9 mouse cellular contexts compared by ENCODE assay signal in genomic region chr17:5893092-5893491, GRCm38 (mm10). TPM values are rescaled to one million over a fixed set of nuclear protein-coding genes. Genes with fewer than 3 reads are reported as not detected.
A peak's percentile ranks its signal among the peaks of the same experiment; 100 is the strongest.
DNase-seq lines count a peak whose midpoint lies in the region; ATAC-seq lines count a peak whose summit lies in the region.
"Had no signal": no experiment of that assay in that cellular context is flagged by ENCODE, and none has a peak within 500 bp of the region (broad histone marks: within the 10 kb centered on the region; RNA-seq: fewer than 3 reads in every experiment).

No protein-coding gene starts in this region.

- no peak overlapping the region for H3K4me2 ChIP-seq in neural tube, embryonic 11.5 days (ENCODE audit: low read depth)
- H3K4me2 ChIP-seq: midbrain, embryonic 12.5 days had no signal

- H3K36me3 ChIP-seq in neural tube, embryonic 11.5 days (ENCODE audit: control insufficient read depth, insufficient read depth, low read length), result 0 out of 2 replicates have a peak, but pooled peaks cover 2% of the 10 kb centered on the region
- H3K36me3 ChIP-seq: midbrain, embryonic 12.5 days had no signal

- H3K27ac ChIP-seq in neural tube, embryonic 11.5 days (ENCODE audit: low read depth, low read length), result no peak overlapping the region
- H3K27ac ChIP-seq: midbrain, embryonic 12.5 days had no signal

- ATAC-seq in neural tube, embryonic 11.5 days (ENCODE audit: insufficient read depth, low FRiP score, low TSS enrichment), result no peak
- no peak for ATAC-seq in cerebellum, adult (ENCODE audit: insufficient number of reproducible peaks, low FRiP score, low TSS enrichment)

- intact Hi-C loops in gastrocnemius, postnatal 36 days (cut with DNase I), result loop anchor here (10.0 kb wide), 1 partner anchor 448 kb away; the partner anchor contains the start of gene Tmem242

- DNase-seq in lung, adult 18-20 months, result peak; percentile 16 to 38
- no peak for DNase-seq in lung, postnatal 14 days
- peak; percentile 81 for DNase-seq in embryo, embryonic 10 days (ENCODE audit: low spot score)
- DNase-seq in kidney, postnatal 10 days, result peak; percentile 75
- DNase-seq in neural tube, embryonic 11.5 days (ENCODE audit: low spot score), result peak; percentile 31
- no peak for DNase-seq in gastrocnemius, postnatal 36 days
- no peak for DNase-seq in layer of hippocampus, adult 18-20 months (ENCODE audit: low spot score in 2 of 2)

- peaks cover 5% of the 10 kb centered on the region; the same call in 1 of the 2 replicates for H3K4me1 ChIP-seq in neural tube, embryonic 11.5 days (ENCODE audit: control insufficient read depth, insufficient read depth, low read length)

- no peak overlapping the region for H3K4me3 ChIP-seq in neural tube, embryonic 11.5 days (ENCODE audit: low read depth, low read length)
- H3K4me3 ChIP-seq: midbrain, embryonic 12.5 days had no signal

- WGBS in neural tube, embryonic 11.5 days, result 16% methylated on average over 7 of the region's 7 CpGs

- no peak overlapping the region for H3K9ac ChIP-seq in neural tube, embryonic 11.5 days (ENCODE audit: low read length)
- H3K9ac ChIP-seq: midbrain, embryonic 12.5 days had no signal

- H3K9me3 ChIP-seq in neural tube, embryonic 11.5 days (ENCODE audit: control insufficient read depth, low read length), result no peaks in the 10 kb centered on the region
- H3K9me3 ChIP-seq: midbrain, embryonic 12.5 days had no signal

- no peaks in the 10 kb centered on the region for H3K27me3 ChIP-seq in neural tube, embryonic 11.5 days (ENCODE audit: control insufficient read depth, insufficient read depth, low read length)
- H3K27me3 ChIP-seq: midbrain, embryonic 12.5 days had no signal

RNA-seq across cellular contexts. Expression of gene Synj2, which starts 48.0 kb away (rescaled TPM):
- polyA plus RNA-seq in neural tube, embryonic 11.5 days (2014; fragmentation: Nextera tagmentation; extraction: Ambion mirVana), result 1.8 and 2.3 TPM in 2 replicates
- total RNA-seq in gastrocnemius, postnatal 36 days (2021), result 10 to 100 TPM; 27.2 to 47.5 TPM
- total RNA-seq in layer of hippocampus, adult 18-20 months (2021), result 10 to 100 TPM; 71.8 to 73.5 TPM

RNA-seq across cellular contexts. Expression of gene Snx9, which starts 52.0 kb away (rescaled TPM):
- 22.9 and 23.1 TPM in 2 replicates for polyA plus RNA-seq in neural tube, embryonic 11.5 days (2014; fragmentation: Nextera tagmentation; extraction: Ambion mirVana)
- total RNA-seq in gastrocnemius, postnatal 36 days (2021), result 10 to 100 TPM; 21.4 to 22.6 TPM
- total RNA-seq in layer of hippocampus, adult 18-20 months (2021), result 10 to 100 TPM; 15.2 to 15.3 TPM

Comparison
In these comparisons a context has a peak if more than half of its experiments do, and no peak if none do; other contexts are left out.
1. DNase-seq: peak in lung, adult 18-20 months (2 of 2), embryo, embryonic 10 days (single experiment), kidney, postnatal 10 days (single experiment) and neural tube, embryonic 11.5 days (single experiment); none in lung, postnatal 14 days (single experiment), gastrocnemius, postnatal 36 days (0 of 2) and layer of hippocampus, adult 18-20 months (0 of 2).